Comparison of ENCODE assay signal across 8 mouse cellular contexts in genomic region chr13:40731179-40731841, GRCm38 (mm10). TPM values are rescaled to one million over a fixed set of nuclear protein-coding genes. Genes with fewer than 3 reads are reported as not detected.
A peak's percentile ranks its signal among the peaks of the same experiment; 100 is the strongest.
DNase-seq lines count a peak whose midpoint lies in the region; ATAC-seq and TF ChIP-seq lines count a peak whose summit lies in the region.

No protein-coding gene starts in this region.

- TF ChIP-seq CTCF in liver, embryonic 14.5 days (IDR thresholded peaks at IDR 0.05; ENCODE audit: low read depth): no peak

- peak; percentile 53 for ATAC-seq in embryonic facial prominence, embryonic 11.5 days (replicated peaks; ENCODE audit: insufficient number of reproducible peaks, low FRiP score, low TSS enrichment, low read depth)
- peak; percentile 63 for ATAC-seq in hindbrain, embryonic 11.5 days (ENCODE audit: low FRiP score)
- ATAC-seq in liver, embryonic 14.5 days (ENCODE audit: insufficient read depth): no peak
- peak; percentile 40 for ATAC-seq in neural tube, embryonic 15.5 days (ENCODE audit: low FRiP score)
- ATAC-seq in frontal cortex, adult (ENCODE audit: low TSS enrichment): no peak

- peak overlapping the region; percentile 86 for H3K9ac ChIP-seq in embryonic facial prominence, embryonic 11.5 days (replicated peaks; ENCODE audit: low read length)
- H3K9ac ChIP-seq in hindbrain, embryonic 11.5 days (ENCODE audit: low read depth, low read length): peak overlapping the region; percentile 74
- H3K9ac ChIP-seq in liver, embryonic 14.5 days (replicated peaks): no peak overlapping the region
- peak overlapping the region; percentile 45 for H3K9ac ChIP-seq in neural tube, embryonic 15.5 days (replicated peaks)

- peak overlapping the region; percentile 79 for H3K4me2 ChIP-seq in embryonic facial prominence, embryonic 11.5 days (ENCODE audit: low read depth, low read length)
- H3K4me2 ChIP-seq in hindbrain, embryonic 11.5 days (replicated peaks; ENCODE audit: low read depth, low read length): peak overlapping the region; percentile 70
- H3K4me2 ChIP-seq in liver, embryonic 14.5 days (ENCODE audit: low read depth): peak overlapping the region; percentile 45
- peak overlapping the region; percentile 67 for H3K4me2 ChIP-seq in neural tube, embryonic 15.5 days

- WGBS in embryonic facial prominence, embryonic 11.5 days: under 1% methylated on average over 62 of the region's 74 CpGs
- under 1% methylated on average over 55 of the region's 74 CpGs for WGBS in hindbrain, embryonic 11.5 days
- WGBS in liver, embryonic 14.5 days (ENCODE audit: insufficient replicate concordance): 1% methylated on average over 66 of the region's 74 CpGs
- WGBS in neural tube, embryonic 15.5 days: under 1% methylated on average over 62 of the region's 74 CpGs

- peak; percentile 29 for DNase-seq in right cerebral cortex, postnatal 25 days
- DNase-seq in right cerebral cortex, postnatal 36 days (ENCODE audit: low spot score in 2 of 2): no peak
- peak; percentile 62 for DNase-seq in embryonic facial prominence, embryonic 11.5 days (ENCODE audit: low spot score)
- DNase-seq in hindbrain, embryonic 11.5 days (ENCODE audit: low spot score): peak; percentile 77
- DNase-seq in liver, embryonic 14.5 days (ENCODE audit: low read depth in 3 of 3, low spot score in 3 of 3): no peak
- DNase-seq in c-Kit-positive CD71-positive TER-119-positive erythroid progenitor cells, embryonic 14.5 days (ENCODE audit: low spot score): no peak

- no peaks in the 10 kb centered on the region for H3K9me3 ChIP-seq in embryonic facial prominence, embryonic 11.5 days (replicated peaks; ENCODE audit: control insufficient read depth, low read length)
- no peaks in the 10 kb centered on the region for H3K9me3 ChIP-seq in hindbrain, embryonic 11.5 days (ENCODE audit: control insufficient read depth, low read length)
- H3K9me3 ChIP-seq in liver, embryonic 14.5 days (ENCODE audit: control insufficient read depth, low read length): no peaks in the 10 kb centered on the region
- no peaks in the 10 kb centered on the region for H3K9me3 ChIP-seq in neural tube, embryonic 15.5 days (replicated peaks)

- peak overlapping the region; percentile 55 for H3K4me3 ChIP-seq in embryonic facial prominence, embryonic 11.5 days (ENCODE audit: low read depth, low read length)
- H3K4me3 ChIP-seq in hindbrain, embryonic 11.5 days (ENCODE audit: low read depth, low read length): peak overlapping the region; percentile 49
- peak overlapping the region in 1 of 2 experiments; percentile 17; a peak in 2 of 4 replicates for H3K4me3 ChIP-seq in liver, embryonic 14.5 days (ENCODE audit: insufficient read depth in 1 of 2, low read depth in 2 of 2, low read length in 2 of 2)
- H3K4me3 ChIP-seq in neural tube, embryonic 15.5 days (replicated peaks): peak overlapping the region; percentile 46

- peak overlapping the region; percentile 82 for H3K27ac ChIP-seq in embryonic facial prominence, embryonic 11.5 days (replicated peaks; ENCODE audit: low read depth, low read length)
- peak overlapping the region; percentile 96 for H3K27ac ChIP-seq in hindbrain, embryonic 11.5 days (ENCODE audit: low read depth, low read length)
- H3K27ac ChIP-seq in liver, embryonic 14.5 days: no peak overlapping the region
- H3K27ac ChIP-seq in neural tube, embryonic 15.5 days (replicated peaks): peak overlapping the region; percentile 84

- H3K4me1 ChIP-seq in embryonic facial prominence, embryonic 11.5 days (ENCODE audit: control insufficient read depth, insufficient read depth, low read length): peaks cover 2% of the 10 kb centered on the region
- no peaks in the 10 kb centered on the region; the same call in 1 of the 2 replicates for H3K4me1 ChIP-seq in hindbrain, embryonic 11.5 days (replicated peaks; ENCODE audit: control insufficient read depth, insufficient read depth, low read length)
- no peaks in the 10 kb centered on the region for H3K4me1 ChIP-seq in liver, embryonic 14.5 days (replicated peaks; ENCODE audit: control insufficient read depth in 2 of 2, insufficient read depth in 2 of 2, low read length in 1 of 2)
- peaks cover 35% of the 10 kb centered on the region for H3K4me1 ChIP-seq in neural tube, embryonic 15.5 days

- no peak for TF ChIP-seq EP300 in liver, embryonic 14.5 days (IDR thresholded peaks at IDR 0.05; ENCODE audit: low read depth)

- peaks cover 35% of the 10 kb centered on the region for H3K27me3 ChIP-seq in embryonic facial prominence, embryonic 11.5 days (ENCODE audit: control insufficient read depth, insufficient read depth, low read length)
- H3K27me3 ChIP-seq in hindbrain, embryonic 11.5 days (ENCODE audit: control insufficient read depth, insufficient read depth, low read length): peaks cover 77% of the 10 kb centered on the region
- H3K27me3 ChIP-seq in liver, embryonic 14.5 days (ENCODE audit: control insufficient read depth, insufficient read depth, low read length): peaks cover 99% of the 10 kb centered on the region
- H3K27me3 ChIP-seq in neural tube, embryonic 15.5 days (replicated peaks): peaks cover 48% of the 10 kb centered on the region

- H3K36me3 ChIP-seq in embryonic facial prominence, embryonic 11.5 days (replicated peaks; ENCODE audit: control insufficient read depth, insufficient read depth, low read depth, low read length): no peaks in the 10 kb centered on the region
- no peaks in the 10 kb centered on the region for H3K36me3 ChIP-seq in hindbrain, embryonic 11.5 days (ENCODE audit: control insufficient read depth, insufficient read depth, low read length)
- H3K36me3 ChIP-seq in liver, embryonic 14.5 days (replicated peaks; ENCODE audit: control insufficient read depth, insufficient read depth, low read depth): no peaks in the 10 kb centered on the region
- H3K36me3 ChIP-seq in neural tube, embryonic 15.5 days: no peaks in the 10 kb centered on the region

RNA-seq across cellular contexts. Expression of gene Tfap2a, which starts 6.9 kb away (rescaled TPM):
- 7.7 and 8.4 TPM in 2 replicates for polyA plus RNA-seq in embryonic facial prominence, embryonic 11.5 days (2014; fragmentation: Nextera tagmentation; extraction: Ambion mirVana)
- polyA plus RNA-seq in hindbrain, embryonic 11.5 days (2014; fragmentation: Nextera tagmentation; extraction: Ambion mirVana): 15.5 and 20.6 TPM in 2 replicates
- 0.02 and 0.04 TPM in 2 replicates for polyA plus RNA-seq in liver, embryonic 14.5 days (2012; rRNA removed)
- not detected in 2 replicates for polyA plus RNA-seq in liver, embryonic 14.5 days (2014; fragmentation: Nextera tagmentation; extraction: Ambion mirVana)
- 5.5 and 6.5 TPM in 2 replicates for polyA plus RNA-seq in neural tube, embryonic 15.5 days (2015; fragmentation: Nextera tagmentation; extraction: Ambion mirVana)

Comparison
In these comparisons a context has a peak if more than half of its experiments do, and no peak if none do; other contexts are left out.
1. DNase-seq: peak in right cerebral cortex, postnatal 25 days (single experiment), embryonic facial prominence, embryonic 11.5 days (single experiment) and hindbrain, embryonic 11.5 days (single experiment); none in right cerebral cortex, postnatal 36 days (0 of 2), liver, embryonic 14.5 days (0 of 3) and c-Kit-positive CD71-positive TER-119-positive erythroid progenitor cells, embryonic 14.5 days (single experiment).
2. ATAC-seq: peak in embryonic facial prominence, embryonic 11.5 days (single experiment), hindbrain, embryonic 11.5 days (single experiment) and neural tube, embryonic 15.5 days (single experiment); none in liver, embryonic 14.5 days (single experiment) and frontal cortex, adult (single experiment).
3. Peak in every context shown above with its lines, with median percentiles within 50 percentile points of each other: H3K4me2 ChIP-seq.